Mouse (Mus musculus) heart, embryonic 15.5 days (tissue): ENCODE measurements around the gene Fam163b. TPM values are rescaled to one million over a fixed set of nuclear protein-coding genes. Genes with fewer than 3 reads are reported as not detected.
A peak's percentile ranks its signal among the peaks of the same experiment; 100 is the strongest.

ENCODE experiments used
- ATAC-seq: fragments of 200-750 bp; cut with Nextera tagmentation; replicated peaks from 2 replicates; pipeline ENCODE4 v1.8.0; 2017; ENCODE audit warnings: low read depth, moderate TSS enrichment; ENCODE audit not compliant: insufficient number of reproducible peaks, insufficient read depth, low FRiP score
- H3K27ac ChIP-seq: fragments of 300-500 bp; sonication (generic); 2 replicates; pipeline ENCODE4 v1.5.1; 2015; ENCODE audit warnings: mild to moderate bottlenecking, inconsistent platforms
- H3K27me3 ChIP-seq: fragments of 300-500 bp; sonication (generic); 2 replicates; pipeline ENCODE4 v1.6.1; 2015; ENCODE audit warnings: inconsistent platforms
- H3K36me3 ChIP-seq: fragments of 300-500 bp; sonication (generic); 2 replicates; pipeline ENCODE4 v1.6.1; 2015; ENCODE audit warnings: mild to moderate bottlenecking, inconsistent platforms
- H3K4me1 ChIP-seq: fragments of 300-500 bp; sonication (generic); replicated peaks from 2 replicates; pipeline ENCODE4 v1.6.1; 2015; ENCODE audit warnings: inconsistent platforms
- H3K4me2 ChIP-seq: fragments of 300-500 bp; sonication (generic); 2 replicates; pipeline ENCODE4 v1.6.1; 2015; ENCODE audit warnings: inconsistent platforms, mild to moderate bottlenecking, moderate library complexity
- H3K4me3 ChIP-seq: fragments of 300-500 bp; sonication (generic); 2 replicates; pipeline ENCODE4 v1.5.1; 2015; ENCODE audit warnings: mild to moderate bottlenecking, inconsistent platforms
- H3K9ac ChIP-seq: fragments of 300-500 bp; sonication (generic); 2 replicates; pipeline ENCODE4 v1.6.1; 2015; ENCODE audit warnings: mild to moderate bottlenecking, inconsistent platforms
- H3K9me3 ChIP-seq: fragments of 300-500 bp; sonication (generic); replicated peaks from 2 replicates; pipeline ENCODE4 v1.6.1; 2016; ENCODE audit warnings: inconsistent platforms
- WGBS: fragments of 180-500 bp; shearing (Covaris S2); methylation state at CpG from one replicate; pipeline ENCODE4 v1.1.7; 2015; ENCODE audit warnings: mixed read lengths; 5-methylcytosine and 5-hydroxymethylcytosine counted together
- polyA plus RNA-seq: library from polyadenylated mRNA; unstranded; fragments of >200 nt; fragmentation: Nextera tagmentation; extraction: Ambion mirVana; gene quantifications from 2 replicates; pipeline ENCODE4 v1.2.1, GENCODE M21; 2015

Fam163b gene
- polyA plus RNA-seq, 1 experiment from 2014 or later, result 0.39 TPM

GRCm38 (mm10) chr2:27128990-27129389 lies 13.3 kb downstream of the Fam163b start:
- H3K36me3 ChIP-seq, result no peaks in the 10 kb centered on the region
- ATAC-seq, result no peak
- 59% methylated on average over 3 of the region's 3 CpGs for WGBS

GRCm38 (mm10) chr2:27126496-27126895 lies 15.8 kb downstream of the Fam163b start:
- no peak overlapping the region for H3K4me3 ChIP-seq
- H3K27ac ChIP-seq, result no peak overlapping the region
- 58% methylated on average over 4 of the region's 4 CpGs for WGBS
- peaks cover 5% of the 10 kb centered on the region; the same call in 1 of the 2 replicates for H3K27me3 ChIP-seq
- H3K4me1 ChIP-seq, result peaks cover 13% of the 10 kb centered on the region
- no peak for ATAC-seq
- H3K9ac ChIP-seq, result no peak overlapping the region
- H3K36me3 ChIP-seq, result no peaks in the 10 kb centered on the region
- no peaks in the 10 kb centered on the region for H3K9me3 ChIP-seq
- no peak overlapping the region for H3K4me2 ChIP-seq

More at GRCm38 (mm10) chr2:27128990-27129389, 13.3 kb downstream of the Fam163b start:
- Histone ChIP-seq H3K27ac (no peak overlapping the region), H3K4me3 (no peak overlapping the region), H3K4me2 (no peak overlapping the region), H3K4me1 (peaks cover 4% of the 10 kb centered on the region; the same call in 1 of the 2 replicates), H3K9me3 (no peaks in the 10 kb centered on the region), H3K27me3 (peaks cover 13% of the 10 kb centered on the region; the same call in 1 of the 2 replicates), H3K9ac (no peak overlapping the region)

GRCm38 (mm10) chr2:27125979-27126378 lies 16.3 kb downstream of the Fam163b start:
- H3K4me1 ChIP-seq, result peaks cover 18% of the 10 kb centered on the region
- H3K4me2 ChIP-seq, result no peak overlapping the region
- H3K36me3 ChIP-seq, result no peaks in the 10 kb centered on the region
- no peak overlapping the region for H3K4me3 ChIP-seq
- H3K27ac ChIP-seq, result no peak overlapping the region
- peaks cover 5% of the 10 kb centered on the region; the same call in 1 of the 2 replicates for H3K27me3 ChIP-seq
- no peaks in the 10 kb centered on the region for H3K9me3 ChIP-seq
- no peak overlapping the region for H3K9ac ChIP-seq
- WGBS, result 31% methylated on average over 10 of the region's 10 CpGs
- ATAC-seq, result no peak

GRCm38 (mm10) chr2:27123121-27123520 lies 19.2 kb downstream of the Fam163b start:
- H3K4me1 ChIP-seq, result peaks cover 47% of the 10 kb centered on the region
- peaks cover 5% of the 10 kb centered on the region; the same call in 1 of the 2 replicates for H3K27me3 ChIP-seq
- H3K4me3 ChIP-seq, result no peak overlapping the region
- H3K9me3 ChIP-seq, result no peaks in the 10 kb centered on the region
- H3K9ac ChIP-seq, result no peak overlapping the region
- ATAC-seq, result no peak
- no peaks in the 10 kb centered on the region for H3K36me3 ChIP-seq
- WGBS, result 87% methylated on average over 4 of the region's 4 CpGs
- no peak overlapping the region for H3K27ac ChIP-seq
- H3K4me2 ChIP-seq, result no peak overlapping the region

- Histone ChIP-seq H3K4me2 (no peak overlapping the region), H3K36me3 (no peaks in the 10 kb centered on the region), H3K27ac (no peak overlapping the region; the same call in 1 of the 2 replicates), H3K9ac (no peak overlapping the region), H3K4me1 (peaks cover 51% of the 10 kb centered on the region), H3K27me3 (peaks cover 5% of the 10 kb centered on the region; the same call in 1 of the 2 replicates), H3K9me3 (no peaks in the 10 kb centered on the region), H3K4me3 (no peak overlapping the region)
- ATAC-seq, result no peak
- WGBS, result 61% methylated on average over 9 of the region's 9 CpGs
Measured at GRCm38 (mm10) chr2:27122578-27122977, 19.7 kb downstream of the Fam163b start.

GRCm38 (mm10) chr2:27121626-27122355 lies 20.5 kb downstream of the Fam163b start:
- ATAC-seq, result peak; percentile 33; the same call in 1 of the 2 replicates
- Histone ChIP-seq H3K4me1 (peaks cover 51% of the 10 kb centered on the region), H3K27ac (no peak overlapping the region; the same call in 1 of the 2 replicates)

GRCm38 (mm10) chr2:27120241-27120641 lies 22.1 kb downstream of the Fam163b start:
- peak; percentile 86 for ATAC-seq
- no peaks in the 10 kb centered on the region for H3K36me3 ChIP-seq
- H3K27me3 ChIP-seq, result peaks cover 5% of the 10 kb centered on the region; the same call in 1 of the 2 replicates
- peaks cover 46% of the 10 kb centered on the region for H3K4me1 ChIP-seq
- H3K9ac ChIP-seq, result no peak overlapping the region
- 18% methylated on average over 8 of the region's 8 CpGs for WGBS
- H3K4me3 ChIP-seq, result no peak overlapping the region
- peak overlapping the region; percentile 74 for H3K27ac ChIP-seq
- no peaks in the 10 kb centered on the region for H3K9me3 ChIP-seq
- H3K4me2 ChIP-seq, result no peak overlapping the region

More at GRCm38 (mm10) chr2:27121626-27122355, 20.5 kb downstream of the Fam163b start:
- WGBS, result 55% methylated on average over 9 of the region's 9 CpGs
- Histone ChIP-seq H3K4me3 (no peak overlapping the region), H3K9ac (no peak overlapping the region), H3K27me3 (peaks cover 5% of the 10 kb centered on the region; the same call in 1 of the 2 replicates), H3K36me3 (no peaks in the 10 kb centered on the region), H3K4me2 (no peak overlapping the region), H3K9me3 (no peaks in the 10 kb centered on the region)

- no peak overlapping the region for H3K9ac ChIP-seq
- 87% methylated on average over 2 of the region's 2 CpGs for WGBS
- H3K4me1 ChIP-seq, result peaks cover 46% of the 10 kb centered on the region
- H3K27me3 ChIP-seq, result peaks cover 5% of the 10 kb centered on the region; the same call in 1 of the 2 replicates
- H3K4me3 ChIP-seq, result no peak overlapping the region
- H3K9me3 ChIP-seq, result no peaks in the 10 kb centered on the region
- ATAC-seq, result no peak
- no peak overlapping the region for H3K4me2 ChIP-seq
- H3K36me3 ChIP-seq, result no peaks in the 10 kb centered on the region
- peak overlapping the region; percentile 74 for H3K27ac ChIP-seq
Measured at GRCm38 (mm10) chr2:27119766-27120165, 22.5 kb downstream of the Fam163b start.

- no peaks in the 10 kb centered on the region for H3K36me3 ChIP-seq
- H3K27ac ChIP-seq, result peak overlapping the region; percentile 41
- H3K27me3 ChIP-seq, result peaks cover 5% of the 10 kb centered on the region; the same call in 1 of the 2 replicates
- no peak overlapping the region for H3K4me3 ChIP-seq
- H3K4me2 ChIP-seq, result no peak overlapping the region
- H3K4me1 ChIP-seq, result peaks cover 46% of the 10 kb centered on the region
- no peak overlapping the region for H3K9ac ChIP-seq
- H3K9me3 ChIP-seq, result no peaks in the 10 kb centered on the region
- ATAC-seq, result no peak
- WGBS, result 26% methylated on average over 4 of the region's 4 CpGs
Measured at GRCm38 (mm10) chr2:27118452-27118851, 23.8 kb downstream of the Fam163b start.

GRCm38 (mm10) chr2:27114169-27114568 lies 28.1 kb downstream of the Fam163b start:
- Histone ChIP-seq H3K27me3 (no peaks in the 10 kb centered on the region), H3K4me3 (no peak overlapping the region), H3K27ac (no peak overlapping the region), H3K4me2 (no peak overlapping the region), H3K9ac (no peak overlapping the region), H3K36me3 (peaks cover 2% of the 10 kb centered on the region; the same call in 1 of the 2 replicates), H3K4me1 (peaks cover 14% of the 10 kb centered on the region), H3K9me3 (no peaks in the 10 kb centered on the region)
- ATAC-seq, result no peak
- 86% methylated on average over 10 of the region's 10 CpGs for WGBS

GRCm38 (mm10) chr2:27112585-27112984 lies 29.7 kb downstream of the Fam163b start:
- Histone ChIP-seq H3K9ac (no peak overlapping the region), H3K36me3 (peaks cover 4% of the 10 kb centered on the region; the same call in 1 of the 2 replicates), H3K27me3 (peaks cover 7% of the 10 kb centered on the region), H3K4me2 (no peak overlapping the region), H3K9me3 (no peaks in the 10 kb centered on the region), H3K4me1 (no peaks in the 10 kb centered on the region), H3K4me3 (no peak overlapping the region), H3K27ac (no peak overlapping the region)
- ATAC-seq, result no peak
- WGBS, result 75% methylated on average over 20 of the region's 20 CpGs
